14 mouse cellular contexts compared by ENCODE assay signal in the genomic region with DNA sequence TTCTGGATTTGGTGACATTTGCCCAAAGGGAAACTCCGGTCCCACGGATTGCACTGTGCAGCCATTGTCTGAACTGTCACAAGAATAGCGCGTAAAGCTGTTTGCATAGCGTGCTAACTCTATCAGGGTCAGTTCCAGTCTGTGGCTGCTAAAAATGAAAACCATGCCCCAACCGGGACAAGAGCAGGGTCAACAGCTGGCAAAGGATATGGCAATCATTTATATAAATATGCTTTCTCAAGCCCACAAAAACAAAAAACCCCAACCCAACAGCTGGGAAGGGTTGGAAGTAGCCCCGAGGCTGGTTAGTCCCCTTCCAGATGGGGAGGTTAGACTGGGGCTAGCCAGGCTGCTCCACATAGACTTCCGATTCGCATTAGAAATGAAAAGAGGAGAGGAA.
DNase-seq lines count a peak whose midpoint lies in the region; ATAC-seq and TF ChIP-seq lines count a peak whose summit lies in the region.
"Had no signal": no experiment of that assay in that cellular context is flagged by ENCODE, and none has a peak within 500 bp of the region (broad histone marks: within the 10 kb centered on the region; RNA-seq: fewer than 3 reads in every experiment).

No protein-coding gene starts in this region.

- TF ChIP-seq EP300 in lung, postnatal 0 days (IDR thresholded peaks at IDR 0.05) = 0 out of 2 replicates have a peak, but pooled peaks have one; percentile 26

- H3K4me1 ChIP-seq in heart, embryonic 13.5 days = peaks cover 25% of the 10 kb centered on the region
- peaks cover 2% of the 10 kb centered on the region; the same call in 1 of the 2 replicates for H3K4me1 ChIP-seq in lung, postnatal 0 days (ENCODE audit: insufficient read depth, low read depth, low read length)
- peaks cover 2% of the 10 kb centered on the region for H3K4me1 ChIP-seq in lung, adult 2 months (ENCODE audit: control insufficient read depth, insufficient read depth, low read length)
- H3K4me1 ChIP-seq in intestine, embryonic 14.5 days (replicated peaks; ENCODE audit: control insufficient read depth, insufficient read depth, low read length) = peaks cover 11% of the 10 kb centered on the region; the same call in 1 of the 2 replicates
- H3K4me1 ChIP-seq in midbrain, embryonic 15.5 days = peaks cover 14% of the 10 kb centered on the region

- no peak overlapping the region for H3K4me3 ChIP-seq in heart, embryonic 13.5 days
- no peak overlapping the region for H3K4me3 ChIP-seq in lung, postnatal 0 days (ENCODE audit: low read depth, low read length)
- no peak overlapping the region for H3K4me3 ChIP-seq in lung, adult 2 months (replicated peaks; ENCODE audit: extremely low read depth, low read depth, low read length)
- no peak overlapping the region for H3K4me3 ChIP-seq in intestine, embryonic 14.5 days (ENCODE audit: low read depth, low read length)
- no peak overlapping the region for H3K4me3 ChIP-seq in midbrain, embryonic 15.5 days
- H3K4me3 ChIP-seq: forebrain, embryonic 12.5 days; myocyte had no signal

- no peak overlapping the region for H3K27ac ChIP-seq in heart, embryonic 13.5 days (replicated peaks)
- peak overlapping the region; percentile 68 for H3K27ac ChIP-seq in lung, postnatal 0 days (ENCODE audit: low read length)
- H3K27ac ChIP-seq in intestine, embryonic 14.5 days (ENCODE audit: low read depth) = peak overlapping the region; percentile 30
- H3K27ac ChIP-seq in midbrain, embryonic 15.5 days = no peak overlapping the region
- H3K27ac ChIP-seq: forebrain, embryonic 12.5 days had no signal

- H3K27me3 ChIP-seq in heart, embryonic 13.5 days (replicated peaks) = 0 out of 2 replicates have a peak, but pooled peaks cover 6% of the 10 kb centered on the region
- H3K27me3 ChIP-seq in lung, postnatal 0 days (replicated peaks; ENCODE audit: insufficient read depth, low read length) = no peaks in the 10 kb centered on the region
- H3K27me3 ChIP-seq in intestine, embryonic 14.5 days (replicated peaks; ENCODE audit: control insufficient read depth, insufficient read depth, low read length) = no peaks in the 10 kb centered on the region
- H3K27me3 ChIP-seq in midbrain, embryonic 15.5 days (replicated peaks) = no peaks in the 10 kb centered on the region
- H3K27me3 ChIP-seq: Patski had no signal

- peak overlapping the region; percentile 47 for H3K4me2 ChIP-seq in heart, embryonic 13.5 days
- H3K4me2 ChIP-seq in lung, postnatal 0 days (replicated peaks; ENCODE audit: low read depth, low read length) = peak overlapping the region; percentile 32
- H3K4me2 ChIP-seq in intestine, embryonic 14.5 days (ENCODE audit: low read length) = peak overlapping the region; percentile 36
- 0 out of 2 replicates have a peak overlapping the region, but pooled peaks have one; percentile 6 for H3K4me2 ChIP-seq in midbrain, embryonic 15.5 days
- H3K4me2 ChIP-seq: forebrain, embryonic 12.5 days had no signal

- H3K36me3 ChIP-seq in heart, embryonic 13.5 days = no peaks in the 10 kb centered on the region
- no peaks in the 10 kb centered on the region for H3K36me3 ChIP-seq in lung, postnatal 0 days (ENCODE audit: insufficient read depth, low read length)
- H3K36me3 ChIP-seq in intestine, embryonic 14.5 days (ENCODE audit: control insufficient read depth, insufficient read depth, low read length) = no peaks in the 10 kb centered on the region
- H3K36me3 ChIP-seq in midbrain, embryonic 15.5 days (replicated peaks) = no peaks in the 10 kb centered on the region
- H3K36me3 ChIP-seq: forebrain, embryonic 12.5 days had no signal

- ATAC-seq in heart, embryonic 13.5 days (ENCODE audit: extremely low read depth, insufficient number of reproducible peaks, low FRiP score, low TSS enrichment) = no peak
- peak; percentile 59 for ATAC-seq in lung, postnatal 0 days
- ATAC-seq in intestine, embryonic 14.5 days (replicated peaks; ENCODE audit: low FRiP score, low TSS enrichment, low read depth) = 0 out of 2 replicates have a peak, but pooled peaks have one; percentile 32
- ATAC-seq in midbrain, embryonic 15.5 days (replicated peaks) = no peak
- ATAC-seq: Patski had no signal

- intact Hi-C loops in heart, postnatal 36 days (cut with DNase I) = no loop called here

- no peaks in the 10 kb centered on the region for H3K9me3 ChIP-seq in heart, embryonic 13.5 days
- H3K9me3 ChIP-seq in lung, postnatal 0 days (ENCODE audit: low read length) = no peaks in the 10 kb centered on the region
- no peaks in the 10 kb centered on the region for H3K9me3 ChIP-seq in intestine, embryonic 14.5 days (ENCODE audit: control insufficient read depth, low read length)
- no peaks in the 10 kb centered on the region for H3K9me3 ChIP-seq in midbrain, embryonic 15.5 days
- H3K9me3 ChIP-seq: forebrain, embryonic 12.5 days had no signal

- no peak for TF ChIP-seq CTCF in lung, postnatal 0 days (IDR thresholded peaks at IDR 0.05)
- TF ChIP-seq CTCF in lung, adult 2 months (IDR thresholded peaks at IDR 0.05; ENCODE audit: insufficient read depth, low read length) = no peak

- DNase-seq in heart, postnatal 36 days = no peak
- DNase-seq in lung, postnatal 0 days (ENCODE audit: low spot score) = peak; percentile 40
- DNase-seq in lung, adult 2 months = no peak
- no peak for DNase-seq in intestine, embryonic 14.5 days (ENCODE audit: low spot score)
- DNase-seq in adrenal gland, postnatal 10 days = no peak
- DNase-seq in left cerebral cortex, adult 18-20 months (ENCODE audit: low spot score in 2 of 2) = no peak
- DNase-seq: cerebellum, adult 8-10 months; left cerebral cortex, postnatal 4 days; thymus, postnatal 25 days had no signal

- TF ChIP-seq POLR2A in lung, adult 2 months (IDR thresholded peaks at IDR 0.05; ENCODE audit: borderline replicate concordance, extremely low read depth, low read depth, low read length) = no peak

- 0 out of 2 replicates have a peak overlapping the region, but pooled peaks have one; percentile 2 for H3K9ac ChIP-seq in heart, embryonic 13.5 days
- 0 out of 2 replicates have a peak overlapping the region, but pooled peaks have one; percentile 5 for H3K9ac ChIP-seq in lung, postnatal 0 days (replicated peaks; ENCODE audit: low read depth)
- no peak overlapping the region for H3K9ac ChIP-seq in intestine, embryonic 14.5 days (ENCODE audit: low read length)
- H3K9ac ChIP-seq in midbrain, embryonic 15.5 days = no peak overlapping the region
- H3K9ac ChIP-seq: forebrain, embryonic 12.5 days had no signal

- 44% methylated on average over 9 of the region's 9 CpGs for WGBS in heart, embryonic 13.5 days
- WGBS in lung, postnatal 0 days = 22% methylated on average over 9 of the region's 9 CpGs
- 34% methylated on average over 9 of the region's 9 CpGs for WGBS in lung, adult 2 months
- WGBS in intestine, embryonic 14.5 days = 32% methylated on average over 9 of the region's 9 CpGs
- 34% methylated on average over 9 of the region's 9 CpGs for WGBS in midbrain, embryonic 15.5 days

Comparison
In these comparisons a context has a peak if more than half of its experiments do, and no peak if none do; other contexts are left out.
1. ATAC-seq: peak in lung, postnatal 0 days (single experiment) and intestine, embryonic 14.5 days (single experiment); none in heart, embryonic 13.5 days (single experiment) and midbrain, embryonic 15.5 days (single experiment).
2. H3K27ac ChIP-seq: peak in lung, postnatal 0 days (single experiment) and intestine, embryonic 14.5 days (single experiment); none in heart, embryonic 13.5 days (single experiment) and midbrain, embryonic 15.5 days (single experiment).
3. H3K9ac ChIP-seq: peak in heart, embryonic 13.5 days (single experiment) and lung, postnatal 0 days (single experiment); none in intestine, embryonic 14.5 days (single experiment) and midbrain, embryonic 15.5 days (single experiment).
4. Peak in every context shown above with its lines, with median percentiles within 50 percentile points of each other: H3K4me2 ChIP-seq.